Mouse (Mus musculus) ovary, postnatal 14 days (tissue): ENCODE measurements around the gene Sbk2.
"Not testable (repeated sequence)": the region's sequence is repeated elsewhere in the genome, so short reads cannot be mapped to it uniquely, and the experiment has no call there.

Experiments used
- DNase-seq: peaks from one replicate; pipeline ENCODE4 v3.0.0; 2022; ENCODE audit warnings: low spot score

Sbk2 gene

DNA sequence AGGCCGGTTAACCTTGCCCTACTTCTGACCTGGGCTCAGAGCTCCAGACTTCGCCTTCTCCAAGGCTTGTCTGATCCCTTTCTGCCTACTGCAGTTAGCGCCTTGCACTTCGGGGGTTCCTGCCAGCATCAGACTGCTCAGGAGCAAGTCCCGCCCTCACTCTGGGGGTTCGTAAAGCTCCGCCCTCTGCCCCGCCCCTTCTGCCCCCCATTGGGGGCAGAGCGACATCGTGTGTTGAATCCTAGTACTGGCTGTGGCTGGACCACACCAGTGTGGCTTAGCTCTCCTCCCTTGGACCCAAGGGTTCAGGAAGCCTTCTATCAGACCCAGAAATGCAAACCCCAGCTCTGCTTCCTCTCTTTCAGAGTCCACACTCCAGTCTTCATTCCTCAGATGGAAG, at the start of gene Sbk2:
Gene Sbk2, minus strand, starts transcription at position 135 of the 400 bp plus-strand sequence.
- peak; percentile 83 for DNase-seq

DNA sequence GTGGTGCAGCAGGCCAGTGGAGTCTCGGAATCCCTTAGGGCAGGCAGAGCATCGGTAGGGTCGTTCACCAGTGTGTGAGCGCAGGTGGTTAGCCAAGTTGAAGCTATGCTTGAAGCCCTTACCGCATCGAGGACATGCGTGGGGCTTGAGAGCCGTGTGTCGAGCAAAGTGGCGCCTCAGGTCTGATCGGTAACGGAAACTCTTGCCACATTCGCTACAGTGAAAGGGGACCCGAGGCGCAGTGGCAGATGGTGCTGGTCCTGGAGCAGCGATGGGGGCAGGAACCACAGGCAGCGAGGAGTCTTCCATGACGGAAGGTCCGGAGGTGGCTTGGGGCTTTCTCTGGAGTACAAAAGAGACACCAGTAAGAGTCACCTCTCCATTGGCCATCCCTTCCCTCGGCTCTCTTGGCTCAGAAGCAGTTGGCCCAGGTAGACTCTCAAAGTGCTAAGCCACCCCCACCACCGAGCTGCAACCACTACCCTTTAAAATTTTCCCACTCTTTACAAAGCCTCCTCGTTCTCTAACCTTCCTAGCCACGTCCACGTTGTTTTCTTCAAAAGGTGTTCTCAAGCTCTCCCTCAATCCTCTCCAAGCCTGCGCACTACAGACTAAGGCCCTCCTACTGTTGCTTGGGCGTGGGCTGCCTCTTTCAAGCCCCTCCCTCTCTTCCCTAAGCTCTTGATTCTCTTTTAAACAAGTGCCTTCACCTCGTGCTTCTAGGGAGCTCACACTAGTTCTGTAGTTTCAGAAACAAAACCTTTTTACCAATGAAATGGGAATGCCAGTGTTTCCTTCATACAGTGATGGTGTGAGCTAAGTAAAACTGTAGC, 48.7 kb upstream of the Sbk2 start:
- no peak for DNase-seq

DNA sequence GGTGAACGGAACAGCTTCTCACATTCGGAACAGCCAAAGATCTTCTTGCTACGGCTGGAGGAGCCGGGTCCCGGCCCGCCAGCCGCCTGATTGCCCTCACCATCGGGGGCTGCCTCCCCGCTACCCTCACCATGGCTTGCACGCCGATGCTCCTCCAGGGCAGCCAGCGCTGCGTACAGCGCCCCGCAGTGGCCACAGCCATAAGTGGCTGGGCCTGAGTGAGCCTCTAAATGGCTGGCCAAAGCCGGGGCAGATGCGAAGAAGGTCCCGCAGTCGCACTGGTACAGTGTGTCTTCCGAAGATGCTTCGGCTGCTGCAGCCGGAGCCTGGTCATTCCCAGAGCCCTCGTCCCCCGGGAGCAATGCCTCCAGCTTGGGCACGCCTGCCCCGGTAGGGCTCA, 44.0 kb upstream of the Sbk2 start:
- no peak for DNase-seq

DNA sequence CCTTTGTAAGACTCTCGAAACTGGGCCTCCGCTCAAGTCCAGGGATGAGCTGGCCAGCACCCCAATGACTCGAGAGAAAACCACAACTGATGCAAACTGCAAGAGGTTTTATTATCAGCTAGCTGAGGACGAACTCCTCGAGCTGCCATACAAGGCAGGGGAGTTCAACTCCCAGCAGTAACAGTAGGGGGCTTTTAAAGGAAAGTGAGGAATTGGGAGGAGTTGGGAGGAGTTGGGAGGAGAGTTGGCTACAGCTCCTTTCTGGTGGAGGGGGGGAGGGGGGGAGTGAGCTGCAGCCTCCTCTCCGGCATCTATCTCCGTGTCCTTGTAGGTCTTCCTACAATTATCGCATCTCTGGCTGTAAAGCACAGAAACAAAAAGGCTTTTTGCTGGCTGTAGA, 38.7 kb upstream of the Sbk2 start:
- DNase-seq, result not testable (repeated sequence)

DNA sequence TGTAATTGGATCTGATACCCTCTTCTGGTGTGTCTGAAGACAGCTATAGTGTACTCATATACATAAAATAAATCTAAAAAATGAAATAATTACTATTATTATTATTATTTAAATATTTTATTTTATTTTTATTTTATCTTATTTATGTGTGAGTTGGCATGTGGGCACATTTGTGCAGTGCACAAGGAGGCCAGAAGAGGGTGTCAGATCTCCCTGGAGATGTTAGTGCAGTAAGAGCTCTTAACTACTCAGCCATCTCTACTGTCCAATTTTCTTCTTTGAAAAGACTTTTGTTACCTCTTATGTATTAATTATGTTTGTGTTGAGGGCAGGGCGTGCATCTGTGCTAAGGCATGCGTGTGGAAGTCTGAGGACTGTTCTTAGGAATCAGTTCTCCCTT, 35.7 kb upstream of the Sbk2 start:
- no peak for DNase-seq

DNA sequence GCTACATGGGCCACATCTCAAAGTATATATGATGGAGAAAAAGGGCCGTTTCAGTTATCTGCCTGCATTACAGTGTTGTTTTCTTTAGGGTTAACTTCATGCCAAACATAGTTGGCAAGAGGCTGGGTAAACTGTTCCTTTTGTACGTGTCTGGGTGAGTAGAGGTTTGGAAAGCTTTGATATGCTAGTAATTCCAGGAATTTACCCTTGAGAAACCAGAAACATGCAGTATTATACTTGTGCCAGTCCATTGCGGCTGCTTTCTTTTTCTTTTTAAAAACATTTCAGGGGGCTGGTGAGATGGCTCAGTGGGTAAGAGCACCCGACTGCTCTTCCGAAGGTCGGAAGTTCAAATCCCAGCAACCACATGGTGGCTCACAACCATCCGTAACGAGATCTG, 32.7 kb upstream of the Sbk2 start:
- DNase-seq, result no peak

DNA sequence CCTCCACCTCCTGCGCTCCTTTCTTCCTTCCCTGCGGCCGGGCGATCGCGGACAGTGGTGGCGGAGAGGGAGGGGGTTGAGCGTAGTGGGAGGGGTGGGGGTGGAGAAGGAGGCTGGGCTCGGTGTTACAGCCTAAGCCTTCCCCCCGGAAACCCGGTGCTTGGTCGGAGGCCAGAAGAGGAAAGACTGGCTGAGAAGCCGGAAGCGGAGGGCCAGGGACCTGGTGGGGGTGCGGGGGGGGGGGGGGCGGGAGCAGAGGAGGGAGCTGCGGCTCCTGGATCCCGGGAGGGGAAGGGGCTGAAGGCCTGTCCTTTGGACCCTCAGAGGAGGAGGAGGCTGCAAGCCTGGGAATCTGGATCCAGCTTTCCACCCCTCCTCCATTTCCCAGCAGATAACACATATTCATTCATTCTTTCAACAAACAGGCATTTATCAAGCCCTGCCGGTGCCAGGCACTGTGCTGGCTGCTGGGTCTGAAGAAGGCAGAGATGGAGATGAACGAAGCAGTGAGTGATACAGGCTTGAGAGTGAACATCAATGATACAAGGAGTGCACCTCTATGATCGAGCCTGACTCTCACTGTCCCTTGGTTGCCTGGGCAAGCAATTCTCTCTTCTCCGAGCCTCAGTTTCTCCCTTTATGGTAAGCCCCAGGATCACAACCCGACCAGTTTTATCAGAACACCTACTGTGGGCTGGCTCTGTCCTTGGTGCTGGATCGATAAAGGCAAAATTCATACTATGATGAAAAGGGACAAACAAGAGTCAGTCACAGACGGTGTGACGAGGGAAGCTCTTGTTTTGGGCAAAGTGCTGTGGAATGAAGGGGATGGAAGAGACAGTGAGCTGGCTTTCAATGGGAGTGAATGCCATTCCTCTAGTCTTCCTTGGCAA, 32.0 kb upstream of the Sbk2 start, which contains the start of gene Zfp579:
Gene Zfp579, minus strand, starts transcription at position 156 of the 893 bp plus-strand sequence.
- peak; percentile 97 for DNase-seq

DNA sequence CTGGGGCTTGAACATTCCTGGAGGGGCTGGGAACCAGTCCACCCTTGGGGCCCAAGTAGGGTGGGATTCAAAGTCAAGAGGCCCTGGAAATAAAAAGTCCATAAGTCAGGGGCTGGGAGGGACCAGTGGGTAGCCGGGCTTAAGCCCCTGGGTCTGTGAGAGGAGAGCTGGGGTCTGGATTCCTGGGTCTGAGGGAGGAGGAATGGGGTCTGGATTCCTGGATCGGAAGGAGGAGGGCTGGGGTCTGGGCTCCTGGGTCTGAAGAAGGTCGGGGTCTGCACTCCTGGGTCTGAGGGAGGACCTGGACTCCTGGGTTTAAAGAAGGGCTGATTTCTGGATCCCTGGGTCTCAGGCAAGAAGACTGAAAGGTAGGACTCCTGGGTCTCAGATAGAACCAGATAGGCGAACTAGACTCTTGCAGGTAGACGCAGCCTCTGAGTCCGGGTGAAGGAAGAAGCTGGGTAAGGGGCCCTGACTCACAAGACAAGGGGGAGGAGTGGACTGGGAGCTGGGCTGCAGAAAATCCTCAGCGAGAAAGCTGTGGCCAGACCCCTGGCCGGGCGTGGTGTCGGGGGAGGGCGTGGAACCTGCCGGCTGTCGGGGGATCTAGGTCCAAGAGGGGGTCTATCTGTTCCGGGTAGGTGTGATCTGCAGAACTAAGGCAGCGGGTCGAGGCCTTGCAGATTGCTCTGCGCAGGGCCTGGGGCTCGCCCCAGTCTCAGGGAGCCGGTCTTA, 31.2 kb upstream of the Sbk2 start:
- DNase-seq, result no peak

DNA sequence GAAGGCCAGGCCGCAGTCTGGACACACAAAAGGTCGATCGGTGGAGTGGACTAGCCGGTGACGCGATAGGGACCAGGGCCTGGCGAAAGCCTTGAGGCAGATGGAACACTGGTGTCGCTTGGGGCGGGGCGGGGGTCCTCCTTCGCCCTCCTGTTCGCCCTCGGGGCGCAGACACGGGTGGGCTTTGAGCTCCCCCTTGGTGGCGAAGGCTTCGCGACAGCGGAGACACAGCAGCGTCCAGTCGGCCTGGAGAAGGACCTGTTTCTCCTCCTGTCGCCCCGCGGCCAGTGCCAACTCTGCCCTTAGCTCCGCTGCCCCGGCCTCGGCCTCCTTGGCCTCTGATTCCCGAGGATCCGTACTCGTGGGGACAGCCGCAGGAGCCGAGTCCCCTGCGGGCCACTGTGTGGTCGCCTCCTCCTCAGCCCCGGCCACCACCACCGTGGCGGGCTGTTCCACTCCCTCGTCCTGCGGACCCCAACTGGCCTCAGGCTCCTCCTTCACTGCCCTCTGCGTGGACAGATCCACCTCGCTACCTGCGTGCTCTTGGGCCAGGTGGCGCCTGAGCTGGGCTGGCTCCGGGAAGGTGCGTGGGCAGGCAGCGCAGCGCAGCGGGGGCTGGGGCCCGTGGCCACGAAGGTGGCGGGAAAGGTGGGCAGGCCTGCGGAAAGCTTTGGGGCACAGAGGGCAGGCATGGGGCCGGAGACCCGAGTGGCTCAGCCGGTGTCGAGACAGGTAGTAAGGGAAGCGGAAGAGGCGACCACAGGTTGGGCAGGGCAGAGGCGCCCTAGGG, 30.0 kb upstream of the Sbk2 start:
- no peak for DNase-seq

DNA sequence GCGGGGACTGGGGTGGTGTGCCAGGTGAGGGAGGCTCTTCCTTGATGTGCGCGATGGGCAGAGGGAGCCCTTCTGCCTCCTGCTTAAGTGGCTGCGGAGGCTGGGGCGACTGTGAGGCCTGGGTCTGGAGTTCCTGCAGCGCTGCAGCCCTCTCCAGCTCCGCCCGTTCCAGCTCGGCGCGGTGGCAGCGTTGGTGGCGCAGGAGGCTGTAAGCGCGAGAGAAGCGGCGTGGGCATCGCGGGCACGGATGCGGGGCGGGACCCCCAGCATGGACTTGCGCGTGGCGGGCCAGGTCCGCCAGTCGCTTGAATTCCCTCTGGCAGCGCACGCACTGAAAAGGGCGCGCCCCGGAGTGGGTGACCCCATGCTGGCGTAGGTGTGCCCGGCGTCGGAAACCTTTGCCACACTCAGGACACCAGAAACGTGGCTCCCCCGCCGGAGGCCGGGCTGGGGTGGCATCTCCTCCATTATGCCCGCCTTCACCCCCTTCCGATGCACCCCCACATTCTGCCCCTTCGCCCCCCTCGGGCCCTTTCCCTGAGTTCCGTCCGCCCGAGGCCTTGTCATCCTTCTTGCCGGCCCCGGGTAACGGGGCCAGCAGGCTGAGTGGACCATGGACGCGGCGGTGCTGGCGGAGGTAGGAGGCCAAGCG, 29.3 kb upstream of the Sbk2 start:
- DNase-seq, result no peak

DNA sequence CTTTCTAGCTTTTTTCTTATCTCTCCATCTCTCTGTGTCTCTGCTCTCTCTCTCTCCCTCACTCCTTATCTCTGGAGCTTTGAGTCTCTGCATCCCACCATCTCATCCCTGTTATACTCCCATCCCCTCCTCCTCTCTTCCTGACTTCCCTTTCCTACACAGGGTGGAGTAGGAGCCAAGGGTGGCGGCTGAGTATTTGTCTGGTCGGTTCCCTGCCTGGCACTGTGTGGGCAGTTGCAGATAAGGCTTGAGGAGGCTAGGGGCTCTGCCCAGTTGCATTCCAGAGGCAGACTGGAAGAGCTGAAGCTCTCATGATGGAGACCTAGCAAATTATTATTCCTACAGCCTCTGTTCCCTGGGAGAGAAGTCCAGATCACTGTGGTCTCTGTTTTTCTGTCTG, 24.0 kb upstream of the Sbk2 start:
- no peak for DNase-seq

DNA sequence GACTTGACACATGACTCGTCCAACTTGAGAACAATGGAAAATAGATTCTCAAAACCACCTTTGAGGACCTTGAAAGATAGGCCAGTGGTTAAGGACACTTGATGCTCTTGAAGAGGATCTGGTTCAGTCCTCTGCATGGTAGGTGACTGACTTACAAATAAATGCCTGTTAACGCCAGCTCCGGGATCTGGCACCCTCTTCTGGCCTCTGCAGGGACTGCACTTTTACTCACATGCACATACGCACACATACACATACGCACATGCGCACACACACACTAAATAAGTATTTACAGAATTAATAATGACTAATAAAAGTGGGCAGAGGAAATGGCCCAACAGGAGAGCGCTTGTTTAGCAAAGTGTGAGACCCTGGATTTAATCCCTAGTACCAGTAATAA, 12.6 kb upstream of the Sbk2 start:
- no peak for DNase-seq

DNA sequence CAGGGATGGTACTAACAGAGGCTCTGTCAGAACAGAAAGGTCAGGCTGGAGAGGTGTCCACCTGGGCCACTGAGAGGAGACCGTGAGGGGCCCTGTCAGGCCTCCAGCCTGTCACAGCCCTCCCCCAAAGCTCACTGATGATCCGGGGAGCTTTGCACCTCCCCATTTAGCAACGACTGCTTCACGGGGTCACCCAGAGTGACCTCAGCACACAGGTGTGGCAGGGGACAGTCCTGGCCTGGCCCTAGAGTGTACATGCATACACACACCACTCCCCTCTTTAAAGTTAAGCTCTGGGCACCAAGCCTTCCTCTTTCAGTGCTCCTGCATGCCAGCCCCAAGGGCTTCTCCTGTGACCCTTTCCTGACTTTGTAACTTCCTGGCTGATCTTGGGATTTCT, 11.2 kb upstream of the Sbk2 start:
- no peak for DNase-seq

DNA sequence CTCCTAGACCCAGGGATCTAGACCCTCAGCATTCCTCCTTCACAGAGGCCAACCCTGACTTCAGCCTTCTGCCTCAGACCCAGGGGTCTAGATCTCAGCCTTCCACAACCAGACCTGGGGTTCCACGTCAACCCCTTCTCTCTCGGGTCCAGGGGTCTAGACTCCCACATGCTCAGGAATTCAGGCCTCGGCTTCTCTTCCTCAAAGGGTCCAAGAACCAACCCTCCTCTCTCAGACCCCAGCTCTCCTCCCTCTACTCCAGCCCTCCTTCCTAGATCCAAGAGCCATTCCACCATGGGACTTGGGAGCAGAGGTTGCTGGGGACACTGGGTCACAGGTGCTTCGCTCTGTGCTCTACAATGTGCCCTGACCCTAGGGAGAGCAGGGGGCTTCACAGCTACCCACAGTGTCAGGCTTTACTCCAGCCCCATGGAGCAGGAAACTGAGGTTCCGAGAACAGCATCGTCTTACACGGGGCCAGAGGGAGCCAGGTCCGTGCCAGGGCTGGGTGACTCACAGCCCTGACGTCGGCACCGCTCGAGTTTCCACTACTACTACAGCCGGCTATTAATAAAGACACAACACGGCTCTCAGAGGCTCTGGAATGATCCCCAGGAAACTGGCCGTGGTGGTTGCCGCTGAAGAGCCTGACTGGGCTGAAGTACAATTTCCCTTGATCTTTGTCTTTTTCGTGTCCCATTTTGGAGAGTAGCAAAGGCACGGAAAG, 8.3 kb upstream of the Sbk2 start:
- no peak for DNase-seq

DNA sequence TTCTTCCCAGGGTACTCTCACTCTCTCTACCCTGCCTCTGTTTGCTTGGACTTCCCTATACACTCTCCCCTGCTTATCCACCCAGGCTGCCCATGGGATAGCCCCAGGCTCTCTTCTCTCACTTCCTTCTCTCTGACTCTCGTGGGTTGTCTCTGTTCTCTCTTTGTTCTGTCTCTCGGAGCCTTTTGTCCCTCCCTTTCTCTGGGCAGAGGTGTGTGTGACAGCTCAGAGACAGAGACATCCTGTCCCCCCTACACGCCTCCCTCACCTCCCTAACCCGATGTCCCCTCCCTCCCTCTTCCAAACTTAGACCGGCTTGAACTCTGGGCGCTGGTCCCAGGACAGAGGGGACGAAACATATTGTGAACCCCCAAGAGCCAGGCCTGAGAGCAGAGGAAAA, 7.5 kb upstream of the Sbk2 start:
- DNase-seq, result no peak

DNA sequence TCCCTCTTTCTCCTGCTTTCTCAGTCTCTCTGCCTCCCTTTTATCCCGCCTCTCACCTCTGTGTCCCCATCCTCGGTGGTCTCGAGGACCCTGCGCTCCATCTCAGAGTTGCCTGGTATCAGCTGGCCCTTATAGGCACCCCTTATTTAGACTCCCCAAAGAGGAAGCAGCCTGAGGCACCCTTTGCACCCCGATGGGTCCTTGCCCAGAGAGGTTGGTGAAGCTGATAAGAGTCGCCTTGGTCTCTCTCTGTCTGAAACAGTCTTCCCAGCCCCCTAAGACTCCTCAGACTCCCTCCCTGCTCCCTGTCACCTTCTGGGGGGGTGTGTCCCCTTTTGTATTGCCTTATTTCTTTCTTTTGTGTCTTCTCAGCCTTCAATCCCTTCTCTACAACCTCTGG, 6.9 kb upstream of the Sbk2 start, which contains the start of gene Sbk3:
Gene Sbk3, minus strand, starts transcription at position 101 of the 400 bp plus-strand sequence.
- no peak for DNase-seq

DNA sequence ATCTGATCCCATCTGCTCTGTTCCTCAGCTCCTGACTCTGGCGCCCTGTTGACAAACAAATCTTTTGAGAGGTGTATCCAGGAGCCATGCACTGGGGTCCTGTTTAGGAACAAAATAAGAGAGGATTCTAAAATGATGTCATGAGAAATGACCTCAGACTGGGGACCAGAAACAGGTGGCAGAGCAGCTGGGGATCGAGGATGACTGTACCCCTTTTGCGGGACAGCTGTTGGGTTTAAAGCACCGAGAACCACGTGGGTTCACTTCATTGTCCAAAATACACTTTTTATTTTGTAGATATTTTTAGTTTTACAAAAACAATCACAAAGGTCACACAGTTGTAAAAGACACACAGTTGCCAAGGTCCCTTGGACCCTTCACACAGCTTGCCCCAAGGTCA, 782 bp upstream of the Sbk2 start:
- DNase-seq, result no peak

DNA sequence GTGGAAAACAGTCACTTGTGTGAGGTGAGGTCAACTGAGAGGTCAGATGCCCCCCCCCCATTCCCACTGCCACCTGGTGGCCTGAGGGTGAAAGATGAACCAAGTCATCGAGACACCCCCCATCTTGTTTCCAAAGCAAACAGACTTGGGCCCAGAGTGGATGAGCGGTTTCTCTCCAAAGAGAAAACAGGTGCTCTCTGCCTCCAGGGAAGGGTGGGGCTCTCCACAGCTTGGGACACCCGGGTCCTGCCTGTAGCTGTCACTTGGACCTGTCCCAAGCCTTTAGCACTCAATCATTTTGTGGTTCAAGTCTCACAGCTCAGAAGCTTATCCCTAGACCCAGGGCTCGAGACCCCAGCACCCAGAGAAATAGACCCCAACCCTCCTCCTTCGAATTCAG, 679 bp downstream of the Sbk2 start:
- no peak for DNase-seq

DNA sequence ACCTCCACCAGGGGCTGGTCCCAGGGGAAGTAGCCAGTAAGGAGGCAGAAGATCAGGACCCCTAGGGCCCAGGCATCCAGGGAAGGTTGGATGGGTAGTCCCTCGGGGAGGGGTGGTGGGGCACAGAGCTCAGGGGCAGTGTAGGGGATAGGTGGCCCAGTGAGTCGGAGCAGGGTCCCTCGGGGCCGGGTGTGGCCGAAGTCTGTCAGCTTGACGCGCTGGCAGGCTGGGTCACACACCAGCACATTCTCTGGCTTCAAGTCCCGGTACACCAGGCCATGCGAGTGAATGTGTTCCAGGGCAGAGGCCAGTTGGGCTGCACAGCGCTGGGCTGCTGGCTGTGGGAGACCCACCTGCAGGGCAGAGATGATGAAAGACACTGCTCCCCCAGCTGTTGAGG, 6.8 kb downstream of the Sbk2 start:
- no peak for DNase-seq

DNA sequence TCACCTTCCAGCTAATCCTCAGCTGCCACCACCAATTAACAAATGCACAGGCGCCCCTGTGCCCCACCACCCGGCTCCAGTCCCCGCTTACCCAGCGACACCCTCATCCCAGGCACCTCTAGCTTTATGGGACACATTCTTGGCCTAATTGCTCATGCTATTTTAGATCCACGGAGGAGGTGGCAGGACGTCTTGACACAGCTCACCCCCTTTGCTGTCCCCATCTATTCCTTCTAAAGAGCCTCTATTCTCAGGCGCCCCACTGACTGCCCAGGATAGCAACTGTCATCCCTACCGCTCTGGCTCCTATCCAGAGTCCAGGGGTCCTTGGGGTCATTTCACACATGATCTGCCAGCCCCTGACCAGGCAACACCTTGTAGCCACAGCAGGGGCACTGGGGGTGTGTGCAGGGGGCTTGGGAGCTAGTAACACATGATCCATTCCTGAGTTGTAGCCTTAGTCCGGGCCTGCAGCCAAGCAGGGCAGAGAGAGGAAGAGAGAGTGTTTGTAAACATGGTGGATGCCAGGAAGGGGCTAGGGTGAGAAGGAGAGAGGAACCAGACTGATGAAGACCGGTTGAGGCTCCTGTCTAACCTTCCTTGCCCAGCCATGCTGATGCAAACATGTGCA, 10.3 kb downstream of the Sbk2 start:
- no peak for DNase-seq
